Comparison of ENCODE assay signal across 16 mouse cellular contexts in the genomic region with DNA sequence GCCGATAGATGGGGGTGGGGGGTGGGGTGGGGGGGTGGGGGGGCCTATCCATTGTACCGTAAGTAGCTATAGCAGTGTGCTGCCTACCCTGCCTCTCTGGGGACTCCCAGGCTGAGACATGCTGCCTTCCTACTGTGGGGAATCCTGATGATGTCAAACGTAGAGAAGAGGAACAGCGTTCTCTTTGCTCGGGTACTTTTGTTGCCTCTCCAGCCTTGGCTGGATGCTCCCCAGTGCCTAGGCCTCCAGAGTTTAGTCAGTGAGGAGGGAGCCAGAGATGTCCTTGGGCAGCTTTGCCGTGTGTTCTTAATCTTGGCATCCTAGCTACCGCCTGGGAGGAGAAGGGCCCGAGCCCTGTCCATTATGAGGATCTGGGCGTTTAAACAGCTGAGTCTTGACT. TPM values are rescaled to one million over a fixed set of nuclear protein-coding genes. Genes with fewer than 3 reads are reported as not detected.
DNase-seq lines count a peak whose midpoint lies in the region; TF ChIP-seq lines count a peak whose summit lies in the region.
"Had no signal": no experiment of that assay in that cellular context is flagged by ENCODE, and none has a peak within 500 bp of the region (broad histone marks: within the 10 kb centered on the region; RNA-seq: fewer than 3 reads in every experiment).

No protein-coding gene starts in this region.

- peak; percentile 41 to 50 for DNase-seq in cerebellum, adult 2 months
- DNase-seq in cerebellum, postnatal 4 days (ENCODE audit: low spot score in 2 of 2) = no peak
- DNase-seq in gastrocnemius, postnatal 25 days = peak; percentile 44
- DNase-seq in gastrocnemius, postnatal 14 days = no peak
- peak; percentile 17 for DNase-seq in ovary, adult 18-20 months (ENCODE audit: low spot score)
- DNase-seq in ovary, postnatal 14 days (ENCODE audit: low spot score) = no peak
- no peak for DNase-seq in spleen, postnatal 14 days (ENCODE audit: low spot score in 2 of 2)
- DNase-seq: heart, postnatal 4 days; kidney, adult 11 months; kidney, postnatal 25 days; liver, postnatal 0 days; lung, postnatal 36 days; spleen, adult 18-20 months had no signal

- H3K4me1 ChIP-seq in cerebellum, adult 2 months (ENCODE audit: control insufficient read depth, insufficient read depth, low read length) = peaks cover 11% of the 10 kb centered on the region

- TF ChIP-seq CTCF in cerebellum, adult 2 months (IDR thresholded peaks at IDR 0.05; ENCODE audit: borderline replicate concordance, insufficient read depth, low read depth, low read length) = no peak

- no peak overlapping the region for H3K4me3 ChIP-seq in cerebellum, adult 2 months (replicated peaks; ENCODE audit: insufficient read depth, low read depth, low read length)
- H3K4me3 ChIP-seq: heart, embryonic 10.5 days; midbrain, embryonic 13.5 days had no signal

- 34% methylated on average over 9 of the region's 9 CpGs for WGBS in cerebellum, adult 2 months

- intact Hi-C loops in gastrocnemius, postnatal 14 days (cut with DNase I; ENCODE audit: low total_unique reads) = no loop called here

- TF ChIP-seq POLR2A in cerebellum, adult 2 months (IDR thresholded peaks at IDR 0.05; ENCODE audit: borderline replicate concordance, insufficient read depth, low read length) = no peak

- H3K27ac ChIP-seq in cerebellum, adult 2 months (ENCODE audit: insufficient read depth, low read length) = peak overlapping the region; percentile 61
- H3K27ac ChIP-seq: heart, embryonic 10.5 days; midbrain, embryonic 13.5 days; stomach, postnatal 0 days had no signal

- H3K27me3 ChIP-seq in cerebellum, adult 2 months (ENCODE audit: control insufficient read depth, insufficient read depth, low read length) = no peaks in the 10 kb centered on the region
- H3K27me3 ChIP-seq: midbrain, embryonic 13.5 days had no signal

RNA-seq across cellular contexts. Expression of a gene that starts 41.1 kb away (rescaled TPM):
- 20.8 and 23.0 TPM in 2 replicates for polyA plus RNA-seq in cerebellum, adult 2 months (2012; rRNA removed)
- 10 to 100 TPM in 1 of 2 experiments, 1 to 10 TPM in 1; 6.7 to 12.7 TPM for total RNA-seq in gastrocnemius, postnatal 25 days (2021)
- total RNA-seq in gastrocnemius, postnatal 14 days (2021) = 1 to 10 TPM; 5.0 to 6.3 TPM

Comparison
In these comparisons a context has a peak if more than half of its experiments do, and no peak if none do; other contexts are left out.
1. DNase-seq: peak in cerebellum, adult 2 months (2 of 2), gastrocnemius, postnatal 25 days (single experiment) and ovary, adult 18-20 months (single experiment); none in cerebellum, postnatal 4 days (0 of 2), gastrocnemius, postnatal 14 days (single experiment), ovary, postnatal 14 days (single experiment) and spleen, postnatal 14 days (0 of 2).